Mouse (Mus musculus) heart, embryonic 14.5 days (tissue): ENCODE data around the gene Pih1h3b. TPM values are rescaled to one million over a fixed set of nuclear protein-coding genes. Genes with fewer than 3 reads are reported as not detected.
A peak's percentile ranks its signal among the peaks of the same experiment; 100 is the strongest.

ENCODE experiments used
- ATAC-seq: fragments of 200-750 bp; cut with Nextera tagmentation; 2 replicates; pipeline ENCODE4 v1.8.0; 2017; ENCODE audit warnings: low read depth, moderate TSS enrichment; ENCODE audit not compliant: insufficient number of reproducible peaks, insufficient read depth, low FRiP score
- H3K27ac ChIP-seq, 2 experiments: fragments of 200-500 bp in 1 of 2; fragments of 300-500 bp in 1 of 2; sonication (generic) in 1 of 2; replicated peaks in 1 of 2; 2 replicates each; pipeline ENCODE4 v1.5.1; 2012 to 2014; ENCODE audit warnings: low read depth in 2 of 2, low read length in 2 of 2, control low read depth in 1 of 2, mild to moderate bottlenecking in 1 of 2, mixed read lengths in 1 of 2; ENCODE audit not compliant: control insufficient read depth in 1 of 2, insufficient read depth in 1 of 2
- H3K27me3 ChIP-seq: fragments of 300-500 bp; sonication (generic); 2 replicates; pipeline ENCODE4 v1.6.1; 2014; ENCODE audit warnings: mild to moderate bottlenecking, low read length, control low read depth; ENCODE audit not compliant: control insufficient read depth, insufficient read depth
- H3K36me3 ChIP-seq: fragments of 300-500 bp; sonication (generic); 2 replicates; pipeline ENCODE4 v1.6.1; 2014; ENCODE audit warnings: mild to moderate bottlenecking, control low read depth, low read length, mixed read lengths; ENCODE audit not compliant: control insufficient read depth, insufficient read depth
- H3K4me1 ChIP-seq, 2 experiments: fragments of 200-500 bp in 1 of 2; fragments of 300-500 bp in 1 of 2; sonication (generic) in 1 of 2; 2 replicates each; pipeline ENCODE4 v1.6.1; 2012 to 2014; ENCODE audit warnings: low read length in 2 of 2, control low read depth in 1 of 2, mixed read lengths in 1 of 2; ENCODE audit not compliant: control insufficient read depth in 2 of 2, insufficient read depth in 2 of 2
- H3K4me2 ChIP-seq: fragments of 300-500 bp; sonication (generic); 2 replicates; pipeline ENCODE4 v1.6.1; 2014; ENCODE audit warnings: mild to moderate bottlenecking, low read length
- H3K4me3 ChIP-seq, 2 experiments: fragments of 200-500 bp in 1 of 2; fragments of 300-500 bp in 1 of 2; sonication (generic) in 1 of 2; 2 replicates each; pipeline ENCODE4 v1.5.1; 2012 to 2014; ENCODE audit warnings: low read length in 2 of 2, mild to moderate bottlenecking in 2 of 2, control low read depth in 1 of 2, low read depth in 1 of 2, moderate library complexity in 1 of 2; ENCODE audit not compliant: control insufficient read depth in 1 of 2, insufficient read depth in 1 of 2
- H3K9ac ChIP-seq: fragments of 300-500 bp; sonication (generic); 2 replicates; pipeline ENCODE4 v1.6.1; 2014; ENCODE audit warnings: mild to moderate bottlenecking, low read length
- H3K9me3 ChIP-seq: fragments of 300-500 bp; sonication (generic); 2 replicates; pipeline ENCODE4 v1.6.1; 2016; ENCODE audit warnings: low read length, control low read depth; ENCODE audit not compliant: control insufficient read depth
- WGBS: fragments of 180-500 bp; shearing (Covaris S2); extraction: QIAGEN DNeasy Blood & Tissue Kit; methylation state at CpG from one replicate; pipeline ENCODE4 v1.1.7; 2014; 5-methylcytosine and 5-hydroxymethylcytosine counted together
- polyA plus RNA-seq: library from polyadenylated mRNA; unstranded; fragments of >200 nt; fragmentation: Nextera tagmentation; extraction: Ambion mirVana; gene quantifications from 2 replicates; pipeline ENCODE4 v1.2.1, GENCODE M21; 2014

Pih1h3b gene
- not detected in 2 replicates for polyA plus RNA-seq

GRCm38 (mm10) chrX:140062135-140062975 lies at the start of gene Pih1h3b, which contains the start of gene Nup62cl:
TSS of gene Pih1h3b (plus strand) at chrX:140062879.
TSS of gene Nup62cl (minus strand) at chrX:140062712.
- peaks cover 19% of the 10 kb centered on the region for H3K9me3 ChIP-seq
- no peaks in the 10 kb centered on the region for H3K4me1 ChIP-seq
- H3K4me2 ChIP-seq: peak within 1 kb of the TSS; percentile 63
- WGBS: 20% methylated on average over 63 of the region's 64 CpGs
- H3K27me3 ChIP-seq: no peaks in the 10 kb centered on the region
- peak within 1 kb of the TSS; percentile 40 to 51 for H3K4me3 ChIP-seq
- H3K27ac ChIP-seq: no peak within 1 kb of the TSS
- no peak for ATAC-seq
- no peaks in the 10 kb centered on the region for H3K36me3 ChIP-seq
- H3K9ac ChIP-seq: no peak within 1 kb of the TSS

GRCm38 (mm10) chrX:140060886-140061874 lies 1.5 kb upstream of the Pih1h3b start:
- Histone ChIP-seq H3K27me3 (no peaks in the 10 kb centered on the region), H3K27ac (no peak overlapping the region), H3K4me3 (peak overlapping the region; percentile 32 to 40), H3K36me3 (no peaks in the 10 kb centered on the region), H3K4me1 (no peaks in the 10 kb centered on the region), H3K9ac (no peak overlapping the region), H3K9me3 (peaks cover 19% of the 10 kb centered on the region), H3K4me2 (peak overlapping the region; percentile 63)
- WGBS: 21% methylated on average over 87 of the region's 90 CpGs
- no peak for ATAC-seq

- H3K36me3 ChIP-seq: no peaks in the 10 kb centered on the region
- no peaks in the 10 kb centered on the region for H3K9me3 ChIP-seq
- no peak overlapping the region for H3K4me3 ChIP-seq
- no peaks in the 10 kb centered on the region for H3K4me1 ChIP-seq
- H3K27me3 ChIP-seq: no peaks in the 10 kb centered on the region
- no peak for ATAC-seq
- H3K4me2 ChIP-seq: no peak overlapping the region
- WGBS: 82% methylated on average over 2 of the region's 2 CpGs
- no peak overlapping the region for H3K27ac ChIP-seq
- no peak overlapping the region for H3K9ac ChIP-seq
These were observed 19.9 kb downstream of the Pih1h3b start for GRCm38 (mm10) chrX:140082535-140082934.

GRCm38 (mm10) chrX:140094066-140094465 lies 31.4 kb downstream of the Pih1h3b start:
- Histone ChIP-seq H3K9ac (no peak overlapping the region), H3K4me3 (no peak overlapping the region), H3K4me1 (no peaks in the 10 kb centered on the region), H3K4me2 (no peak overlapping the region), H3K27me3 (no peaks in the 10 kb centered on the region), H3K9me3 (no peaks in the 10 kb centered on the region), H3K36me3 (no peaks in the 10 kb centered on the region), H3K27ac (no peak overlapping the region)
- WGBS: 71% methylated on average over 2 of the region's 2 CpGs
- no peak for ATAC-seq

Other genes with a start within 250 kb of the Pih1h3b start
- 16.8 and 18.8 TPM in 2 replicates for gene Morc4, start 191.2 kb upstream of the Pih1h3b start, polyA plus RNA-seq
- gene Rbm41, start 64.3 kb upstream of the Pih1h3b start, polyA plus RNA-seq: 6.2 and 6.7 TPM in 2 replicates
- gene Nup62cl, start 167 bp upstream of the Pih1h3b start, polyA plus RNA-seq: 0.86 and 1.8 TPM in 2 replicates